Mouse (Mus musculus) bone marrow macrophage, adult 2 months (primary cell): ENCODE results near the gene Camk2b. TPM values are rescaled to one million over a fixed set of nuclear protein-coding genes. Genes with fewer than 3 reads are reported as not detected.
"Not testable (repeated sequence)": the region's sequence is repeated elsewhere in the genome, so short reads cannot be mapped to it uniquely, and the experiment has no call there.

ENCODE experiments used
- H3K27ac ChIP-seq: 2 replicates; pipeline ENCODE4 v1.5.1; 2012; ENCODE audit warnings: low read depth, low read length; ENCODE audit not compliant: insufficient read depth
- H3K4me1 ChIP-seq: 2 replicates; pipeline ENCODE4 v1.6.1; 2012; ENCODE audit warnings: low read length; ENCODE audit not compliant: control insufficient read depth, insufficient read depth
- H3K4me3 ChIP-seq: 2 replicates; pipeline ENCODE4 v1.5.1; 2012; ENCODE audit warnings: mild to moderate bottlenecking, low read length, moderate library complexity; ENCODE audit not compliant: insufficient read depth
- CTCF ChIP-seq: IDR thresholded peaks from 2 replicates; pipeline ENCODE4 v1.5.1; 2012; ENCODE audit warnings: low read depth, mild to moderate bottlenecking, low read length, moderate library complexity
- POLR2A ChIP-seq: IDR thresholded peaks from 2 replicates; pipeline ENCODE4 v1.6.1; 2012; ENCODE audit warnings: mild to moderate bottlenecking, low read depth, low read length, borderline replicate concordance
- polyA plus RNA-seq: library from polyadenylated mRNA; stranded (reverse); fragments of >200 nt; gene quantifications from 2 replicates; pipeline ENCODE4 v1.2.4, GENCODE M21; 2012; ENCODE audit not compliant: missing spikeins, insufficient read depth, insufficient read length

The Camk2b gene
- polyA plus RNA-seq: 0.20 and 0.63 TPM in 2 replicates

DNA sequence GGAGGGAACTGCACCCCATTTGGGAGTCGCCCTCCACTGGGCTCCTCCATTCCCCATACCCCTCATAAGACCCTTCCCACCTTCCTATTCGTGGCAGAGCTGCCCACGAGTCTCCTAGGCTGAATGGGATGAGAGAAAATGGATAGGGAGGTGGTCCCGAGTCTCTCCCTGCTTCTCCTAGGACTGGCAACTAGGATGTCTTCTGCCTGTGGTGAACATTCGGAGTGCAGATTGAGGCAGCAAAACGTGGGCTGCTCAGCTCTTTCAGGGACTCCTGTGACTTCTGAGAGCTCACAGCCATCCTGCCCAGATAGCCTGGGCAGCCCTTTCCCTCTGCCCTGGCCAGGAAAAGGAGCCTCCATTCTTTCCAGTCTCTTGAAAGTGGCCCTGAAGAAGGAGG, at the start of gene Camk2b:
Gene Camk2b, minus strand, starts transcription at position 187 of the 400 bp plus-strand sequence.
- Histone ChIP-seq H3K4me1 (no peaks in the 10 kb centered on the region), H3K27ac (no peak within 1 kb of the TSS), H3K4me3 (peak within 1 kb of the TSS; percentile 22; the same call in 1 of the 2 replicates)
- TF ChIP-seq POLR2A (no peak), CTCF (no peak)

DNA sequence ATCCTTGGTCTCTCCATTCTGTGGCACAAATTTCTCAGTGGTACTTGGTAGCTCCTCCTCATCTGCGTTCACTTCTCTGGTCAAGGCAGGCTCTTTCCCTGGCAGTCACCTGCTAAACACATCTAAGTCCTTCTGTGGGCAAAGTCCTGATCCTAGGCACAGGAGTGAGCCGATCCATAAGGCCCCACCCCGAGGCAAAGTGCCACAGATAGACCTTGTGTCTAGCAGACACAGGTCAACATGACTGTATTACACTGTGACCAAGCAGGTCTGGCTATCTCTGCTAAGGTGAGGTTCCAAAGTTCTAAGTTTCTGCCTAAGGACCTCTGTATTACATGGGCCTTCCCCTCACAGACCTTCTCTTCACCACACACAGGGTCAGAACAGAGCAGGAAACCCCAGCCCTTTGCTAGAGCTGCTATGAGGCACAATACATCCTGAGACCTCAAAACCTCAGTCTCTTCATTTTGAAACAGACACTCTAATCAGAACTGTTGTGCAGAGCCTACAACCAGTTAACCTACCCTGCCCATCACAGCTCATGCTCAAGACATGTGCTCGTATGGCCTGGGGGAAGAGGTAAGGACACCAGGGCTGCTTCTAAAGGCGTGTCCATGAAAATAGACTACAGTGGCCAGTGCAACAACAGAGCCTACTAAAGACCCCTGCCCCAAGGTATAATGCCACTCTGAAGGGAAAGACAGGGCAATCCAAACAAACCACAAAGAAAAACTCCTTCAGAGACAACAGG, 45.7 kb upstream of the Camk2b start:
- H3K4me1 ChIP-seq: no peaks in the 10 kb centered on the region
- TF ChIP-seq POLR2A: no peak
- TF ChIP-seq CTCF: no peak
- no peak overlapping the region for H3K27ac ChIP-seq
- H3K4me3 ChIP-seq: no peak overlapping the region

DNA sequence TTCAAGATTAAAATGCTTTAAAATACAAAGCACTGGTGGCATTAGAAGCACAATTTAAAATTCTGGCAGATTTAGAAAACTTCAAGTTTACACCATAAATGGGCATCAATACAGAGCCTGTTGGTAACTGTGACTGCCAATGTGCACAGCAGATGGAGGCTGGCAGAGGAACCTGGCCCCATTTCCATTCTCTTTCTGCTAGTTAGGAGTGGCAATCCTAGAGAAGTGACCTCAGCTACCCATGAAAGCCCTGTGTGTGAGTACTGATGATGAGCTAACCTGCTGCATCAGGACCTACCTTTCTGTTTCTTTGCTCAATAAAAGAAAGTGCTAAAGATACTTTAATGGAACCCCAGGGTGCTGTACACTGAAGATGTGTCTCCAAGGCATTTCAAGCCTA, 43.8 kb upstream of the Camk2b start:
- H3K4me1 ChIP-seq: no peaks in the 10 kb centered on the region
- no peak overlapping the region for H3K27ac ChIP-seq
- H3K4me3 ChIP-seq: no peak overlapping the region
- TF ChIP-seq POLR2A (no peak), CTCF (no peak)

DNA sequence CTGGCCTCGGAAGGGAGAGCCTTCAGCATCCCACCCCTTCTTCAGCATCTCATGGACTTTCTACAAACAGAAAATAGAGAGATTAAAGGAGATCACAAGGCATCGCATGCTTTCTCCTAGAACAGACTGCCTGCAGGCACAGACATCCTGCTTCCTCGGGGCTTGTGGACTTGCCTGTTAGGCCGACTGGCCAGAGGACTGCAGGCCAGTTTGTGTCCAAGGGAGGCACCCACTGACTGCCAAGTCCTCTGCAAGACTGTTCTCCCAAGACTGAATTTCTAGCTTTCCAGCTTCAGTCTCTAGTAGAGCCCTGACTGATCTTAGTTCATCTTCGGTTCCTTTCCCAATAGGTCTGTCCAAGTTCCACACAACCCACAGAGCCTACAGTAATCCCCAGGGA, 42.1 kb upstream of the Camk2b start:
- H3K27ac ChIP-seq: no peak overlapping the region
- H3K4me3 ChIP-seq: no peak overlapping the region
- H3K4me1 ChIP-seq: no peaks in the 10 kb centered on the region
- no peak for TF ChIP-seq POLR2A
- no peak for TF ChIP-seq CTCF

DNA sequence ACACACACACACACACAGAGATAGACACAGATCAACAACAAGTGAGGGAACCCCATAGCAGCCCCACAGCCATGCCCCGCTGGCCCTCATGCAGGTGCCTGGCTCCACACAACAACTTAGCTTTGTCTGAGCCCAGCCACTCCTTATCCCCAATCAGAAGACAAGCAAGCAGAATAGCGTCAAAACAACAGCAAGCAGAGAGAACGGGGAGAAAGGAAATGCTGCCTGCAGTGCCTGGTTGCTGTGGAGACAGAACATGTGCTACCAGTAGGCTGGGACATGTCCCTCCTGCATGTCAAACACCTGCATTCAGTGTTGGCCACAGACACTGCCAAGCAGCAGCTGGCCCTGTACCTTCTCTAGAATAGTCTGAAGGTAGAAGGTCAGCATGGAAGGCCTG, 41.6 kb upstream of the Camk2b start:
- H3K4me1 ChIP-seq: no peaks in the 10 kb centered on the region
- no peak overlapping the region for H3K4me3 ChIP-seq
- no peak for TF ChIP-seq POLR2A
- TF ChIP-seq CTCF: no peak
- H3K27ac ChIP-seq: no peak overlapping the region

DNA sequence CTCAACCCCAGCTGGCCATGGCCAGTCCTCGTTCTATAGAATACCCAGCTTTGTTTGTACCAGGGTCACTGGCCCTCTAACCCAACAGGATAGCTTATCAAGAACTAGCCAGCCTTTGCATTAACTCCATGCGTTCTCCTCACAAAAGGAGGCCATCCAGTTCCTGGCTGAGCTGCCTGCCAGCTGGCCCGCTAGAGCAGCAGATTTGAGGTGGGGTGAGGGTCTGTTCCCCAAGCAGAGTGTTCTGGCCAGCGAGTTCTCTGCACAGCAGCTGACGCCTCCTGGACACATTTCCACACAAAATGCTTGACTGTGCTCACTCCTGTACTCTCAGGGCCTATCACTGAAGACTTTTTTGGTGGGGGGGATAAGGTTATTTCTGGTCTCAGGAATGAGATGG, 38.6 kb upstream of the Camk2b start:
- Histone ChIP-seq H3K4me1 (no peaks in the 10 kb centered on the region), H3K27ac (no peak overlapping the region), H3K4me3 (no peak overlapping the region)
- no peak for TF ChIP-seq CTCF

DNA sequence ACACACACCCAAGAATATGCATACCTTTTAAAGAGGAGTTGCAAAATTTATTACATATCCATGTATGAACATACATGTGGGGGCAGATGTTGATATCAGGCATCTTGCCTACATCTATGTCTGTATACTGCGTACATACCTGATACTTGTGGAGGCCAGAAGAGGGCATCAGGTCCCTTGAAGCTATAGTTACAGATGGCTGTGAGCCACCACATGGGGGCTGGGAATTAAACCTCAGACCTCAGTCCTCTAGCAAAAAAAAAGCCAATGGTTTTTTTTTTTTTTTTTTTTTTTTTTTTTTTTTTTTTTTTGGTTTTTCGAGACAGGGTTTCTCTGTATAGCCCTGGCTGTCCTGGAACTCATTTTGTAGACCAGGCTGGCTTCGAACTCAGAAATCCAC, 30.5 kb upstream of the Camk2b start:
- not testable (repeated sequence) for H3K4me1 ChIP-seq, H3K4me3 ChIP-seq, H3K27ac ChIP-seq

DNA sequence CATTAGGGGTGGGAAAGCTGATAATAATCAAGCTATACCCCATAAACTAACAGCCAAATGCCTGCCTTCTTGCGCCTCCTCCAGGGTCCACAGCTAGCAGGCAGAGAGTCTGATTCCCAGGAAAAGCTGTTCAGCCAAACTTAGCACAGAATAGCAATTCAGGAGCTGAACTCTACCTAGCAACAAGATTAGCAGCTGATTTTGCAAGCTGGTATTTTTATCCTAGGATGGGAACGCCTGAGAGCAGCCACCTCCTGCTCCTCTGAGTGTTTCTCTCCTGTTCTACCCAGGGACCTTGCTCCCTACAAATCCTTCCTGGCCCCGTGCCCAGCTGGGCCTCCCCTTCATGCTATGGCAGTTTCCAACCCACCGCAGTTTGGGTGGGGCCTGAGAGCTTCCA, 20.8 kb upstream of the Camk2b start:
- H3K4me1 ChIP-seq: no peaks in the 10 kb centered on the region
- H3K4me3 ChIP-seq: no peak overlapping the region
- no peak overlapping the region for H3K27ac ChIP-seq
- TF ChIP-seq POLR2A: no peak

DNA sequence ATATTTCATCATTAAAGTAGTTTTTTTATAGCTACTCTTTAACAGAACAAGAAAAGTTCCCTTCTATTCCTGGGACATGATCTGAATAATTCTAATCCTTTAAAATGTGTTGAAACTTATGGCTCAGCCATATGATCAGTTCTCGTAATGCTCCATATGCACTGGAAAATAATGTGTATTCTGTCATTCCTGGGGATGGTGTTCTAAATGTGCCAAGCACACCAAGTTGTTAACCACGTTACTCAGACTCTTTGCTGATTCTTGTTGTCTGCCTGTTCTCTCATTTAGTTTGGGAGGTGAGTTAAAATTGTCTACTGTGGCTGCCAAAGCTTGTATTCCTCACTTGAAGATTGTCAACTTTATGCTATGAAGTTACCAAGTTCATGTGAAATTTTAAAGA, 12.6 kb upstream of the Camk2b start:
- TF ChIP-seq CTCF (no peak), POLR2A (no peak)
- H3K4me1 ChIP-seq: no peaks in the 10 kb centered on the region
- H3K27ac ChIP-seq: no peak overlapping the region
- no peak overlapping the region for H3K4me3 ChIP-seq

DNA sequence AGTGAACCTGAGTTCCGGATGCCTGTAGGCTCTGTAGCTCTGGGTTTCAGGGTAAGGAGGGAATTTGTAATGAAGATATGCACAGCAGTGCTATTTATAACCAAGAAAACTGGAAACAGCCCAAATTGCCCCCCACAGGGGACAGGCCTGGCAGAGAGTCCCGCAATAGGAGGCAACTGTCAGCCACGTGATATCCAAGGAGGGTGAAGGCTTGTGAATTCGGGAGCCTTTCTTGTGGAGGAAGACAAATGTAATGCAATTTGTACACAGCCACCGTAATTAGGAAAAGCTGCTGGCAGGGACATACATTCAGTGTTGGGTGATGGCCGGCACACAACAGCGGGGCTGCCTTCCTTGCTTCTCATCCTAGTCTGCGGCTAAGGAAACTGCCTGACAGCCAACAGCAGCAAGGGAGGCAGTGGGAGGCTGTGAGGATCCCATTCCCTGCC, 9.5 kb upstream of the Camk2b start:
- no peak overlapping the region for H3K27ac ChIP-seq
- H3K4me1 ChIP-seq: no peaks in the 10 kb centered on the region
- no peak overlapping the region for H3K4me3 ChIP-seq
- TF ChIP-seq CTCF (no peak), POLR2A (no peak)
